Mouse (Mus musculus): ENCODE data around the gene Krtap4-7. TPM values are rescaled to one million over a fixed set of nuclear protein-coding genes. Genes with fewer than 3 reads are reported as not detected.
"Not testable (repeated sequence)": the region's sequence is repeated elsewhere in the genome, so short reads cannot be mapped to it uniquely, and the experiment has no call there.

Krtap4-7 gene
- total and polyA plus RNA-seq, 3 experiments = not detected

GRCm38 (mm10) chr11:99597742-99598141, 46.1 kb downstream of the Krtap4-7 start, which contains the start of gene Krtap9-3:
Gene Krtap9-3 (minus strand): TSS chr11:99598105.
- DNase-seq = not testable (repeated sequence)

Other genes starting within 250 kb of the Krtap4-7 start
Only the 30 nearest of the 38 such genes appear.
- not detected for gene Krt23, start 151.0 kb downstream of the Krtap4-7 start, total RNA-seq (2021)
- 0.12 TPM in 1 of 2 replicates, not detected in the other for gene Krt23, start 151.0 kb downstream of the Krtap4-7 start, polyA plus RNA-seq (2012; rRNA removed)
- not detected for gene Krt39, start 122.8 kb downstream of the Krtap4-7 start, total RNA-seq (2021)
- gene Krt39, start 122.8 kb downstream of the Krtap4-7 start, polyA plus RNA-seq (2012; rRNA removed) = not detected in 2 replicates
- not detected for gene Krt40, start 100.9 kb downstream of the Krtap4-7 start, total RNA-seq (2021)
- gene Krt40, start 100.9 kb downstream of the Krtap4-7 start, polyA plus RNA-seq (2012; rRNA removed) = not detected in 2 replicates
- not detected for gene Krtap3-3, start 93.2 kb downstream of the Krtap4-7 start, total RNA-seq (2021)
- gene Krtap3-3, start 93.2 kb downstream of the Krtap4-7 start, polyA plus RNA-seq (2012; rRNA removed) = not detected in 2 replicates
- gene Krtap3-2, start 87.2 kb downstream of the Krtap4-7 start, total RNA-seq (2021) = not detected
- gene Krtap3-2, start 87.2 kb downstream of the Krtap4-7 start, polyA plus RNA-seq (2012; rRNA removed) = not detected in 2 replicates
- gene Gm11939, start 84.6 kb downstream of the Krtap4-7 start, total RNA-seq (2021) = not detected
- not detected in 2 replicates for gene Gm11939, start 84.6 kb downstream of the Krtap4-7 start, polyA plus RNA-seq (2012; rRNA removed)
- gene Krtap3-1, start 77.5 kb downstream of the Krtap4-7 start, total RNA-seq (2021) = not detected
- gene Krtap3-1, start 77.5 kb downstream of the Krtap4-7 start, polyA plus RNA-seq (2012; rRNA removed) = not detected in 2 replicates
- not detected for gene Krtap1-5, start 63.1 kb downstream of the Krtap4-7 start, total RNA-seq (2021)
- not detected in 2 replicates for gene Krtap1-5, start 63.1 kb downstream of the Krtap4-7 start, polyA plus RNA-seq (2012; rRNA removed)
- not detected for gene Krtap1-4, start 60.4 kb downstream of the Krtap4-7 start, total RNA-seq (2021)
- gene Krtap1-4, start 60.4 kb downstream of the Krtap4-7 start, polyA plus RNA-seq (2012; rRNA removed) = not detected in 2 replicates
- not detected for gene Krtap1-3, start 52.8 kb downstream of the Krtap4-7 start, total RNA-seq (2021)
- gene Krtap1-3, start 52.8 kb downstream of the Krtap4-7 start, polyA plus RNA-seq (2012; rRNA removed) = not detected in 2 replicates
- not detected for gene Krtap9-3, start 46.0 kb downstream of the Krtap4-7 start, total RNA-seq (2021)
- gene Krtap9-3, start 46.0 kb downstream of the Krtap4-7 start, polyA plus RNA-seq (2012; rRNA removed) = not detected in 2 replicates
- not detected for gene Gm11938, start 40.8 kb downstream of the Krtap4-7 start, total RNA-seq (2021)
- not detected in 2 replicates for gene Gm11938, start 40.8 kb downstream of the Krtap4-7 start, polyA plus RNA-seq (2012; rRNA removed)
- not detected for gene Gm11937, start 33.9 kb downstream of the Krtap4-7 start, total RNA-seq (2021)
- gene Gm11937, start 33.9 kb downstream of the Krtap4-7 start, polyA plus RNA-seq (2012; rRNA removed) = not detected in 2 replicates
- not detected for gene Krtap2-4, start 29.2 kb downstream of the Krtap4-7 start, total RNA-seq (2021)
- gene Krtap2-4, start 29.2 kb downstream of the Krtap4-7 start, polyA plus RNA-seq (2012; rRNA removed) = not detected in 2 replicates
- not detected for gene Gm11562, start 23.7 kb downstream of the Krtap4-7 start, total RNA-seq (2021)
- not detected in 2 replicates for gene Gm11562, start 23.7 kb downstream of the Krtap4-7 start, polyA plus RNA-seq (2012; rRNA removed)
- not detected for gene Krtap4-1, start 15.9 kb downstream of the Krtap4-7 start, total RNA-seq (2021)
- not detected in 2 replicates for gene Krtap4-1, start 15.9 kb downstream of the Krtap4-7 start, polyA plus RNA-seq (2012; rRNA removed)
- gene Krtap4-2, start 9.0 kb downstream of the Krtap4-7 start, total RNA-seq (2021) = not detected
- not detected in 2 replicates for gene Krtap4-2, start 9.0 kb downstream of the Krtap4-7 start, polyA plus RNA-seq (2012; rRNA removed)
- not detected for gene Gm11555, start 6.1 kb upstream of the Krtap4-7 start, total RNA-seq (2021)
- not detected in 2 replicates for gene Gm11555, start 6.1 kb upstream of the Krtap4-7 start, polyA plus RNA-seq (2012; rRNA removed)
- not detected for gene Gm11563, start 14.9 kb upstream of the Krtap4-7 start, total RNA-seq (2021)
- not detected in 2 replicates for gene Gm11563, start 14.9 kb upstream of the Krtap4-7 start, polyA plus RNA-seq (2012; rRNA removed)
- not detected for gene Krtap4-6, start 21.9 kb upstream of the Krtap4-7 start, total RNA-seq (2021)
- gene Krtap4-6, start 21.9 kb upstream of the Krtap4-7 start, polyA plus RNA-seq (2012; rRNA removed) = not detected in 2 replicates
- not detected for gene Gm14190, start 46.7 kb upstream of the Krtap4-7 start, total RNA-seq (2021)
- not detected in 2 replicates for gene Gm14190, start 46.7 kb upstream of the Krtap4-7 start, polyA plus RNA-seq (2012; rRNA removed)
- gene Gm14180, start 90.2 kb upstream of the Krtap4-7 start, total RNA-seq (2021) = not detected
- not detected in 2 replicates for gene Gm14180, start 90.2 kb upstream of the Krtap4-7 start, polyA plus RNA-seq (2012; rRNA removed)
- gene Gm11595, start 128.8 kb upstream of the Krtap4-7 start, total RNA-seq (2021) = not detected
- not detected in 2 replicates for gene Gm11595, start 128.8 kb upstream of the Krtap4-7 start, polyA plus RNA-seq (2012; rRNA removed)
- not detected for gene Krtap4-8, start 136.6 kb upstream of the Krtap4-7 start, total RNA-seq (2021)
- not detected in 2 replicates for gene Krtap4-8, start 136.6 kb upstream of the Krtap4-7 start, polyA plus RNA-seq (2012; rRNA removed)
- not detected for gene Krtap4-9, start 141.1 kb upstream of the Krtap4-7 start, total RNA-seq (2021)
- gene Krtap4-9, start 141.1 kb upstream of the Krtap4-7 start, polyA plus RNA-seq (2012; rRNA removed) = not detected in 2 replicates
- gene Gm11596, start 149.4 kb upstream of the Krtap4-7 start, total RNA-seq (2021) = not detected
- not detected in 2 replicates for gene Gm11596, start 149.4 kb upstream of the Krtap4-7 start, polyA plus RNA-seq (2012; rRNA removed)
- gene Gm11569, start 154.8 kb upstream of the Krtap4-7 start, total RNA-seq (2021) = not detected
- not detected in 2 replicates for gene Gm11569, start 154.8 kb upstream of the Krtap4-7 start, polyA plus RNA-seq (2012; rRNA removed)
- gene Gm11554, start 160.4 kb upstream of the Krtap4-7 start, total RNA-seq (2021) = not detected
- gene Gm11554, start 160.4 kb upstream of the Krtap4-7 start, polyA plus RNA-seq (2012; rRNA removed) = not detected in 2 replicates
- gene Krtap4-13, start 165.8 kb upstream of the Krtap4-7 start, total RNA-seq (2021) = not detected
- gene Krtap4-13, start 165.8 kb upstream of the Krtap4-7 start, polyA plus RNA-seq (2012; rRNA removed) = not detected in 2 replicates
- not detected for gene Gm11564, start 171.6 kb upstream of the Krtap4-7 start, total RNA-seq (2021)
- gene Gm11564, start 171.6 kb upstream of the Krtap4-7 start, polyA plus RNA-seq (2012; rRNA removed) = not detected in 2 replicates